Mouse (Mus musculus) hindbrain, embryonic 16.5 days (tissue): ENCODE data around the gene Lce1c. TPM values are rescaled to one million over a fixed set of nuclear protein-coding genes. Genes with fewer than 3 reads are reported as not detected.
A peak's percentile ranks its signal among the peaks of the same experiment; 100 is the strongest.
"Not testable (repeated sequence)": the region's sequence is repeated elsewhere in the genome, so short reads cannot be mapped to it uniquely, and the experiment has no call there.

Experiments used
- ATAC-seq: fragments of 200-750 bp; cut with Nextera tagmentation; 2 replicates; pipeline ENCODE4 v1.8.0; 2017; ENCODE audit warnings: moderate TSS enrichment, moderate library complexity
- H3K27ac ChIP-seq: fragments of 300-500 bp; sonication (generic); 2 replicates; pipeline ENCODE4 v1.5.1; 2014; ENCODE audit warnings: low read depth, mild to moderate bottlenecking, control low read depth, low read length, moderate library complexity
- H3K27me3 ChIP-seq: fragments of 300-500 bp; sonication (generic); replicated peaks from 2 replicates; pipeline ENCODE4 v1.6.1; 2014; ENCODE audit warnings: low read length; ENCODE audit not compliant: control insufficient read depth, insufficient read depth
- H3K36me3 ChIP-seq: fragments of 300-500 bp; sonication (generic); 2 replicates; pipeline ENCODE4 v1.6.1; 2014; ENCODE audit warnings: mild to moderate bottlenecking, low read length, moderate library complexity, mixed read lengths; ENCODE audit not compliant: control insufficient read depth, insufficient read depth
- H3K4me1 ChIP-seq: fragments of 300-500 bp; sonication (generic); 2 replicates; pipeline ENCODE4 v1.6.1; 2014; ENCODE audit warnings: low read depth, low read length; ENCODE audit not compliant: control insufficient read depth, insufficient read depth
- H3K4me2 ChIP-seq: fragments of 300-500 bp; sonication (generic); 2 replicates; pipeline ENCODE4 v1.6.1; 2014; ENCODE audit warnings: mild to moderate bottlenecking, low read length, control low read depth, moderate library complexity
- H3K4me3 ChIP-seq: fragments of 300-500 bp; sonication (generic); 2 replicates; pipeline ENCODE4 v1.5.1; 2014; ENCODE audit warnings: mild to moderate bottlenecking, low read length, control low read depth, moderate library complexity
- H3K9ac ChIP-seq: fragments of 300-500 bp; sonication (generic); 2 replicates; pipeline ENCODE4 v1.6.1; 2014; ENCODE audit warnings: low read depth, mild to moderate bottlenecking, control low read depth, low read length, moderate library complexity
- H3K9me3 ChIP-seq: fragments of 300-500 bp; sonication (generic); 2 replicates; pipeline ENCODE4 v1.6.1; 2014; ENCODE audit warnings: mild to moderate bottlenecking, low read length, moderate library complexity; ENCODE audit not compliant: control insufficient read depth
- WGBS: fragments of 180-500 bp; shearing (Covaris S2); extraction: QIAGEN DNeasy Blood & Tissue Kit; methylation state at CpG from one replicate; pipeline ENCODE4 v1.1.7; 2014; 5-methylcytosine and 5-hydroxymethylcytosine counted together
- polyA plus RNA-seq: library from polyadenylated mRNA; unstranded; fragments of >200 nt; fragmentation: Nextera tagmentation; extraction: Ambion mirVana; gene quantifications from 2 replicates; pipeline ENCODE4 v1.2.1, GENCODE M21; 2015

Lce1c gene
- not detected in 2 replicates for polyA plus RNA-seq

DNA sequence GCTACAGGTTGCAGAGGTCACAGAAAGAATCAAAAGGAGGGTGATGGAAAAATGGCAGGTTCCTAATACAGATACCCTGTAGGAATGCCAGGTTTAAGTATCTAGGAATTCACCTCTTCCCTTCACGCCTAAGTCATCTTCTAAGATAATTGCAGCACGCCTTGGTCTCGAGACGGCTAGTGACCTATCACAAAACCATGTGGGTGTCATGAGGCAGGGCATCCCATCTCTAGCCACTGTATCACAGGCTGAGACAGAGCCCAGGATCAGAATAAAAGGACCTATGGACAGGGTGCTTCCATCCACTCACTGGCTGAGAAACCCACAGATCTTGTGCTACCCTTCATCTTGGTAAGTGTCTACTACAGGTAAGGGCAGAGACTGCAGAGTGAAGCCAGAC is at the start of gene Lce1c:
TSS of gene Lce1c (plus strand) at position 301 of the 400 bp plus-strand sequence.
- no peak for ATAC-seq
- Histone ChIP-seq H3K4me1 (no peaks in the 10 kb centered on the region), H3K27me3 (no peaks in the 10 kb centered on the region), H3K4me3 (no peak within 1 kb of the TSS), H3K27ac (no peak within 1 kb of the TSS), H3K4me2 (no peak within 1 kb of the TSS), H3K36me3 (no peaks in the 10 kb centered on the region), H3K9me3 (no peaks in the 10 kb centered on the region), H3K9ac (no peak within 1 kb of the TSS)
- WGBS, result 91% methylated on average over 4 of the region's 4 CpGs

DNA sequence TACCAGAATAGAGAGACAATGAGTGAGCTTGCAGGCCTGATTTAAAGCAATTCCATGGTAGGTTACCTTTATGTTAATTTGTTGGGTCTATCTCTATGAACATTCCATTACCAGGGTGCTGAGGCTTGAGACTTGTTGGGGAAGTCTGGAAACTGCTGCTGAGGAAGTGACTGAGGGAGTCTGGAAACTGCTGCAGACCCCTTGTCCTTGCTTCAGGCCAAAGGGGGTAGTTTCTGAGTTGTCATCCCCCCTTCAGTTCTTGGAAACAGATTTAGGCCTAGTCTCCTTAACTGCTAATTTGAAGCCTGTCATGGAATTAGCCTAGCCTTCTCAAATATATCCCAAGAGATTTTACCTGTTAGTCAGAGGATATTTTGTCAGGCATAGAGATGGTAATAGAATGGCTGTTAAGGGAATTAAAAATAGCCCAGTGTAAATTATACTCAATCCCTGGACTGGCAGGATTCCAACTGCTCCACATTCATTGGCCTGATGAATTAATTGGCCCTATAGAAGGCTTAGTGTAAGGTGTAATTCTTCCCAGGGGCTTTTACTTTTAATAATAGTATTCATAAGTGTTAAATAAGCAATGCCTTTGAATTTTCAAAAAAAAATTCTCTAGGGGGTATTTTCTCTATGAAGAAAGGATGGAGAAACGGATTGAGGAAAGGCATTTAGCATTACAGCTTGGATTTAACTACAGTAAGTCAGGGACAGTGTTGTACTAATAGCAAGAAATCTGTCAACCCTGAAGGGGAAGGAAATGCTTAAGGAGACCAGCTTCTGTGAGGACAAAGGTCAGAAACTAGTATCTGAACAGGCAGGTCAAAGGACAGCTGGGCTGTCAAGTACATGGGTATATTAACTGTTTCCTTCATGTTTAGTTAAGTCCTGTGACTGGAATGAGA is 41.0 kb upstream of the Lce1c start:
- no peak overlapping the region for H3K9ac ChIP-seq
- no peaks in the 10 kb centered on the region for H3K36me3 ChIP-seq
- H3K27me3 ChIP-seq, result no peaks in the 10 kb centered on the region
- no peaks in the 10 kb centered on the region for H3K9me3 ChIP-seq
- WGBS, result 27% methylated on average over 1 of the region's 1 CpGs
- no peaks in the 10 kb centered on the region for H3K4me1 ChIP-seq
- peak; percentile 74 for ATAC-seq
- H3K4me2 ChIP-seq, result no peak overlapping the region
- no peak overlapping the region for H3K27ac ChIP-seq
- no peak overlapping the region for H3K4me3 ChIP-seq

DNA sequence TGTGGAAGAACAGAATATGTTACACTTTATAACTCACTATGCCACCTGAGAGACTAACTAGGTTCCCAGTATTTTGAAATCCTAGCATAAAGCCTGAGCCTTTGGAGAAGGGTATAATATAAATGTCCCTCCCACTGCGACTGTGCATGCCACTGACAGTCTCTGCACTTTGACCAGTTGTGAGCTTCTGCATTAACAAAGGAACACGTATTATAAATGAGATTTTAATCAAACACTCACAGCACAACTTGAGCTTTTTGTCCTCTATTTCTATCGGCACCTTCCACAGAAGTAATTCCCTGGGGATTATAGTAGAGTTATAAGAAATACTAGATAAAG is 40.4 kb upstream of the Lce1c start:
- no peak overlapping the region for H3K27ac ChIP-seq
- peak; percentile 6; the same call in 1 of the 2 replicates for ATAC-seq
- no peaks in the 10 kb centered on the region for H3K4me1 ChIP-seq

DNA sequence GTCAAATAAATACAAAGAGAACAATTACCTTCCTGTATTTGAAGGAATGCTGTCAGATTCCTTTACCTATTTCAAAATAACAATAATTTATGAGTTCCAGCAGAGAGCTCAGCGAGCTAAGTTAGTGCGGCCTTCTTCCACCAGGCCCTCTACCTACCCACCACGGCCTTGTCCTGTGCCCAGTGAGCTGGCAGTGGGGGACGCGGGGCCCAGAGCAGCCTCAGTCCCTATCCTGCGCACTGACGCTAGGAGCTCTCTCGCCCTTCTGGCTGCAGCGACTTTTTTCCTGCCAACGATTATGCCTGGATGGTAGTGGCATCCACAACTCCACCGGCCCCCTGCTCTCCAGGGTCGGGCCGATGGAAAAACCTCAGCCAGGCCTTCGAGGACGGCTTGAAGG is 39.2 kb upstream of the Lce1c start:
- H3K4me1 ChIP-seq, result no peaks in the 10 kb centered on the region
- no peaks in the 10 kb centered on the region for H3K9me3 ChIP-seq
- H3K36me3 ChIP-seq, result no peaks in the 10 kb centered on the region
- no peaks in the 10 kb centered on the region for H3K27me3 ChIP-seq
- WGBS, result 94% methylated on average over 15 of the region's 15 CpGs
- H3K4me3 ChIP-seq, result no peak overlapping the region
- ATAC-seq, result no peak
- H3K9ac ChIP-seq, result no peak overlapping the region
- no peak overlapping the region for H3K4me2 ChIP-seq
- no peak overlapping the region for H3K27ac ChIP-seq

More for the DNA sequence above, 40.4 kb upstream of the Lce1c start:
- no peak overlapping the region for H3K9ac ChIP-seq
- no peak overlapping the region for H3K4me3 ChIP-seq
- no peaks in the 10 kb centered on the region for H3K27me3 ChIP-seq
- no peak overlapping the region for H3K4me2 ChIP-seq
- H3K36me3 ChIP-seq, result no peaks in the 10 kb centered on the region
- H3K9me3 ChIP-seq, result no peaks in the 10 kb centered on the region
- WGBS, result 71% methylated on average over 3 of the region's 3 CpGs

DNA sequence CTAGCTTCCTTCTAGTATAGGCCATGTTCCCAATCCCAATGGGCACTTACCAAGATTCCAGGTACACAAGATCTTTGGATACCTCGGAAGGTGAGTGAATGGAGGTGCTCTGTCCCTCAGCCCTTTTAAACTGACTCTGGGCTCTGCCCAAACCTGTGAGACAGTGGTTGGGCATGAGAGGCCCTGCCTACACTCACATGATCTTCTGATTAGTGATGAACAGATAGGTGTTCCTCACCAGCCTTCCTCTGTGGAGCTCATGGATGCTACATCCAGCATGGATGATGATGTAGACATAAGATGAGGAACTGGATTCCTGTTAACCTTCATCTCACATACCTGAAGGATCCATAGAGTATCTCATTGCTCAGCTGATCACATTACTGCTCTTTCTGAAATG is 30.8 kb upstream of the Lce1c start, which contains the start of gene Lce1a1:
TSS of gene Lce1a1 (minus strand) at position 101 of the 400 bp plus-strand sequence.
- Histone ChIP-seq H3K36me3 (no peaks in the 10 kb centered on the region), H3K4me1 (no peaks in the 10 kb centered on the region), H3K4me2 (no peak within 1 kb of the TSS), H3K27me3 (no peaks in the 10 kb centered on the region), H3K9ac (no peak within 1 kb of the TSS), H3K4me3 (no peak within 1 kb of the TSS), H3K9me3 (no peaks in the 10 kb centered on the region), H3K27ac (no peak within 1 kb of the TSS)
- no peak for ATAC-seq
- WGBS, result 90% methylated on average over 1 of the region's 1 CpGs

DNA sequence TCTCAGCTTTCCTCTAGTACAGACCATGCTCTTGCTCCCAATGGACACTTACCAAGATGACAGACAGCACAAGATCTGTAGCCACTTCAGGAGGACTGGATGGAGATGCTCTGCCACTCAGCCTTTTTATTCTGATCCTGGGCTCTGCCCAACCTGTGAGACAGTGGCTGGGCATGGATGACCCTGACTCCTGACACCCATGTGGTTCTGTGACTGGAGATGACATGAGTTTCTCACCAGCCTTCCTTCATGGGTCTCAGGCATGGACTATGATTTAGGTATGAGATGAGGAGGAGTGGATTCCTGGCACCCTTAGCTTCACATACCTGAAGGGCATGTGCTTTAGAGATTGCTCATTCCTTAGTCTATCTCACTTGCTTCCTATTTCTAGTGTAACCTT is 22.2 kb upstream of the Lce1c start, which contains the start of gene Lce1b:
TSS of gene Lce1b (minus strand) at position 101 of the 400 bp plus-strand sequence.
- ATAC-seq, result no peak
- no peaks in the 10 kb centered on the region for H3K9me3 ChIP-seq
- H3K27me3 ChIP-seq, result no peaks in the 10 kb centered on the region
- no peaks in the 10 kb centered on the region for H3K36me3 ChIP-seq
- no peak within 1 kb of the TSS for H3K9ac ChIP-seq
- H3K27ac ChIP-seq, result no peak within 1 kb of the TSS
- no peak within 1 kb of the TSS for H3K4me2 ChIP-seq
- H3K4me1 ChIP-seq, result no peaks in the 10 kb centered on the region
- no peak within 1 kb of the TSS for H3K4me3 ChIP-seq

DNA sequence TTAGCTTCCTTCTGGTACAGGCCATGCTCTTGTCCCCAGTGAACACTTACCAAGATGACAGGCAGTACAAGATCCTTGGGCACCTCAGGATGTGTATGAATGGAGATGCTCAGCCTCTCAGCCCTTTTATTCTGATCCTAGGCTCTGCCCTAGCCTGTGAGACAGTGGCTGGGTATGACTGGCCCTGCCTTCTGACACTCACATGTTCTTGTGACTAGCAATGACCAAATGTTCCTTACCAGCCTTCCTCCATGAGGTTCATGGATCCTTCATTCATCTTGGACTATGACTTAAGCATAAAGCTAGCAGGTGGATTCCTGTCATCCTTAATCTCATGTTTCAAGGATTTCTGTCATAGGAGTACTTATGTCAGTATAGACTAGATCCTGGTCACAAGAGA is 8.8 kb upstream of the Lce1c start, which contains the start of gene Lce1a2:
TSS of gene Lce1a2 (minus strand) at position 101 of the 400 bp plus-strand sequence.
- ATAC-seq, result no peak
- Histone ChIP-seq H3K4me2 (no peak within 1 kb of the TSS), H3K36me3 (no peaks in the 10 kb centered on the region), H3K4me1 (no peaks in the 10 kb centered on the region), H3K9me3 (no peaks in the 10 kb centered on the region), H3K27me3 (no peaks in the 10 kb centered on the region), H3K9ac (no peak within 1 kb of the TSS), H3K27ac (no peak within 1 kb of the TSS), H3K4me3 (no peak within 1 kb of the TSS)

DNA sequence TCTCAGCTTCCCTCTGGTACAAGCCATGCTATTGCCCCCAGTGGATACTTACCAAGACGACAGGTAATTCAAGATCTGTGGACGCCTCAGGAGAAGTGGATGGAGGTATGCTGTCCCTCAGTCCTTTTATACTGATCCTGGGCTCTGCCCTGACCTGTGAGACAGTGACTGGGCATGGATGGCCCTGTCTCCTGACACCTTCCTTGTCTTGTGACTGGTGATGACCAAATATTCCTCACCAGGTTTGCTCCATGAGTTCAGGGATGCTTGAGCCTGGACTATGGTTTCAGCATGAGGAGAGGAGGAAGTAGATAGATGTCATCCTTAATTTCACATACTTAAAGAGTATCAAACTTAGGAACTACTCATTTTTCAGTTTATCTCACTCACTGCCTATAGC is 8.1 kb downstream of the Lce1c start, which contains the start of gene Lce1d:
TSS of gene Lce1d (minus strand) at position 101 of the 400 bp plus-strand sequence.
- H3K4me2 ChIP-seq, result no peak within 1 kb of the TSS
- no peak within 1 kb of the TSS for H3K9ac ChIP-seq
- H3K4me3 ChIP-seq, result no peak within 1 kb of the TSS
- no peak within 1 kb of the TSS for H3K27ac ChIP-seq
- no peaks in the 10 kb centered on the region for H3K4me1 ChIP-seq
- no peaks in the 10 kb centered on the region for H3K36me3 ChIP-seq
- H3K27me3 ChIP-seq, result no peaks in the 10 kb centered on the region
- 70% methylated on average over 2 of the region's 2 CpGs for WGBS
- ATAC-seq, result no peak
- no peaks in the 10 kb centered on the region for H3K9me3 ChIP-seq

DNA sequence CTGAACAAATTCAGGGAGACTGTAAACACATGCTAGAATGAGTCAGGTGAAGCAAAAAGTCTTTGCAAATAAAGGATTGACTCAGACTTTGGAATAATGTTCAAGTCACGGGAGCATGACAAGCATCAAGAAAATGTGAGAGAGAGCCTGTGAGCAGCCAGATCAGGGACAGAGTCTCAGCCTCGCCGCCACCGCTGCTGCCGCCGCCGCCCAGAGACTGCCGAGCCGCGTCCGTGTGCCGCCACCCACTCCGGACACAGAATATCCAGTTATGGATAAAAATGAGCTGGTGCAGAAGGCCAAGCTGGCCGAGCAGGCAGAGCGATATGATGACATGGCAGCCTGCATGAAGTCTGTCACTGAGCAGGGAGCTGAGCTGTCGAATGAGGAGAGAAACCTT is 10.1 kb downstream of the Lce1c start:
- not testable (repeated sequence) for H3K27ac ChIP-seq, H3K36me3 ChIP-seq, H3K4me2 ChIP-seq, H3K4me1 ChIP-seq, H3K4me3 ChIP-seq, H3K9ac ChIP-seq, ATAC-seq, H3K27me3 ChIP-seq, H3K9me3 ChIP-seq
- 81% methylated on average over 16 of the region's 16 CpGs for WGBS
